Mouse (Mus musculus) heart, postnatal 4 days (tissue): ENCODE data around the gene Arpc1b. TPM values are rescaled to one million over a fixed set of nuclear protein-coding genes. Genes with fewer than 3 reads are reported as not detected.
A peak's percentile ranks its signal among the peaks of the same experiment; 100 is the strongest.

Experiments
- DNase-seq: peaks from one replicate; pipeline ENCODE4 v3.0.0; 2021
- total RNA-seq, 2 experiments: library from RNA; stranded (reverse); gene quantifications; 2 replicates each; pipeline ENCODE4 v1.2.3; 2021

The Arpc1b gene
- total RNA-seq, 2 experiments from 2014 or later: 123 to 125 TPM

- DNase-seq: no peak
These were observed 51.2 kb downstream of the Arpc1b start for GRCm38 (mm10) chr5:145165184-145165583.

GRCm38 (mm10) chr5:145166536-145167305 is 52.7 kb downstream of the Arpc1b start, which contains the start of the genes Ptcd1 and Cpsf4:
TSS of gene Ptcd1 (minus strand) at chr5:145167108.
TSS of gene Cpsf4 (plus strand) at chr5:145167213.
- DNase-seq: peak; percentile 99

GRCm38 (mm10) chr5:145167306-145167661 is 53.3 kb downstream of the Arpc1b start:
- no peak for DNase-seq

- no peak for DNase-seq
These were observed 64.5 kb downstream of the Arpc1b start for GRCm38 (mm10) chr5:145178461-145178980.

Other genes starting within 250 kb of the Arpc1b start
- gene Smurf1, start 148.4 kb upstream of the Arpc1b start, total RNA-seq: 10 to 100 TPM; 34.0 to 36.3 TPM
- gene Gm4871, start 81.5 kb upstream of the Arpc1b start, total RNA-seq: not detected
- not detected for gene 1700018F24Rik, start 71.2 kb upstream of the Arpc1b start, total RNA-seq
- 10 to 100 TPM; 71.9 to 78.2 TPM for gene Arpc1a, start 30.4 kb upstream of the Arpc1b start, total RNA-seq
- not detected for gene Kpna7, start 30.2 kb upstream of the Arpc1b start, total RNA-seq
- gene Pdap1, start 26.0 kb downstream of the Arpc1b start, total RNA-seq: 10 to 100 TPM; 67.6 to 67.7 TPM
- 10 to 100 TPM; 82.7 to 88.9 TPM for gene Bud31, start 26.1 kb downstream of the Arpc1b start, total RNA-seq
- gene Ptcd1, start 52.9 kb downstream of the Arpc1b start, total RNA-seq: 10 to 100 TPM; 18.6 to 21.7 TPM
- 10 to 100 TPM; 16.6 to 17.5 TPM for gene Cpsf4, start 53.0 kb downstream of the Arpc1b start, total RNA-seq
- 100 to 1,000 TPM; 760 to 785 TPM for gene Atp5j2, start 77.8 kb downstream of the Arpc1b start, total RNA-seq
- gene Zkscan14, start 87.7 kb downstream of the Arpc1b start, total RNA-seq: 1 to 10 TPM; 4.1 to 4.6 TPM
- gene Zkscan5, start 90.3 kb downstream of the Arpc1b start, total RNA-seq: 10 to 100 TPM; 16.5 to 17.7 TPM
- 10 to 100 TPM; 31.7 to 33.7 TPM for gene Zfp655, start 117.5 kb downstream of the Arpc1b start, total RNA-seq
- 10 to 100 TPM; 15.4 to 15.9 TPM for gene Zscan25, start 166.3 kb downstream of the Arpc1b start, total RNA-seq
- gene Cyp3a57, start 231.1 kb downstream of the Arpc1b start, total RNA-seq: not detected